Mouse (Mus musculus) intestine, postnatal 0 days (tissue): Measurements from ENCODE around the gene Dync1h1. TPM values are rescaled to one million over a fixed set of nuclear protein-coding genes. Genes with fewer than 3 reads are reported as not detected.

ENCODE experiments used
- ATAC-seq: fragments of 200-750 bp; cut with Nextera tagmentation; 2 replicates; pipeline ENCODE4 v1.8.0; 2017; ENCODE audit warnings: mild to moderate bottlenecking, moderate TSS enrichment, moderate library complexity
- H3K27ac ChIP-seq: fragments of 300-500 bp; sonication (generic); 2 replicates; pipeline ENCODE4 v1.5.1; 2014; ENCODE audit warnings: mild to moderate bottlenecking, low read depth, low read length, moderate library complexity
- H3K27me3 ChIP-seq: fragments of 300-500 bp; sonication (generic); replicated peaks from 2 replicates; pipeline ENCODE4 v1.6.1; 2014; ENCODE audit warnings: low read length, mixed read lengths; ENCODE audit not compliant: control insufficient read depth, insufficient read depth
- H3K36me3 ChIP-seq: fragments of 300-500 bp; sonication (generic); 2 replicates; pipeline ENCODE4 v1.6.1; 2014; ENCODE audit warnings: mild to moderate bottlenecking, moderate library complexity; ENCODE audit not compliant: control insufficient read depth, insufficient read depth
- H3K4me1 ChIP-seq: fragments of 300-500 bp; sonication (generic); replicated peaks from 2 replicates; pipeline ENCODE4 v1.6.1; 2014; ENCODE audit warnings: antibody characterized with exemption, low read length, mixed read lengths; ENCODE audit not compliant: control insufficient read depth, insufficient read depth
- H3K4me2 ChIP-seq: fragments of 300-500 bp; sonication (generic); replicated peaks from 2 replicates; pipeline ENCODE4 v1.6.1; 2014; ENCODE audit warnings: low read depth, mild to moderate bottlenecking, moderate library complexity
- H3K4me3 ChIP-seq: fragments of 300-500 bp; sonication (generic); 2 replicates; pipeline ENCODE4 v1.5.1; 2014; ENCODE audit warnings: low read depth, low read length
- H3K9ac ChIP-seq: fragments of 300-500 bp; sonication (generic); 2 replicates; pipeline ENCODE4 v1.6.1; 2014; ENCODE audit warnings: mild to moderate bottlenecking, low read depth, low read length
- H3K9me3 ChIP-seq: fragments of 300-500 bp; sonication (generic); 2 replicates; pipeline ENCODE4 v1.6.1; 2016; ENCODE audit warnings: mixed run types; ENCODE audit not compliant: control insufficient read depth
- CTCF ChIP-seq: sonication (generic); IDR thresholded peaks from 2 replicates; pipeline ENCODE4 v1.5.1; 2016; ENCODE audit warnings: low read depth, mild to moderate bottlenecking, control low read depth, antibody characterized with exemption, moderate library complexity
- WGBS: fragments of 180-500 bp; shearing (Covaris S2); extraction: QIAGEN DNeasy Blood & Tissue Kit; methylation state at CpG from one replicate; pipeline ENCODE4 v1.1.7; 2014; 5-methylcytosine and 5-hydroxymethylcytosine counted together
- polyA plus RNA-seq: library from polyadenylated mRNA; unstranded; fragments of >200 nt; fragmentation: Nextera tagmentation; extraction: Ambion mirVana; gene quantifications from 2 replicates; pipeline ENCODE4 v1.2.1, GENCODE M21; 2015

Dync1h1 gene
- polyA plus RNA-seq, 1 experiment from 2014 or later, result 19.7 TPM

GRCm38 (mm10) chr12:110575926-110576325 lies 25.3 kb upstream of the Dync1h1 start:
- TF ChIP-seq CTCF, result no peak
- H3K4me3 ChIP-seq, result no peak overlapping the region
- H3K36me3 ChIP-seq, result peaks cover 64% of the 10 kb centered on the region
- no peaks in the 10 kb centered on the region for H3K27me3 ChIP-seq
- H3K27ac ChIP-seq, result no peak overlapping the region
- no peak overlapping the region for H3K4me2 ChIP-seq
- no peak overlapping the region for H3K9ac ChIP-seq
- H3K4me1 ChIP-seq, result no peaks in the 10 kb centered on the region
- WGBS, result 57% methylated on average over 4 of the region's 4 CpGs
- no peak for ATAC-seq
- H3K9me3 ChIP-seq, result no peaks in the 10 kb centered on the region

DNA sequence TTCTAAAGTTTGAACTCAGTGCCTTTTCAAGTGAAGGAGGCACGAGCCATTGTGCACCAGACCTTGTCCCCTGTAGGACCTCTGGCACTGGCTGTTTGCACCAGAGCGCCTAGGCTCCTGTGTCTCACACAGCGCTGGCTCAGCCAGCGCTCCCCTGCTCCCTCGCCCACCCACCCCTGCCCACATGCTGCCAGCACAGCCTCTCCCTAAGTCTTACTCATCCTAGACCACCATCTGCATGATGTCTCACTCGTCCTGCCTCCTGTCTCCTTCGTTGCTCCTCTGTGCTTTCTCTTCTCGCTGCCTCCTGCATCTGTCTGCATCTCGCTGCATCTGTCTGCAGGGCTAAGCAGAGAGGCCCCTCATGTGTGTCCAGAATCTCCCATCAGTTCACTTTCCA lies 22.9 kb upstream of the Dync1h1 start:
- WGBS, result 85% methylated on average over 9 of the region's 9 CpGs
- Histone ChIP-seq H3K27me3 (no peaks in the 10 kb centered on the region), H3K4me1 (no peaks in the 10 kb centered on the region), H3K4me2 (no peak overlapping the region), H3K27ac (no peak overlapping the region), H3K36me3 (peaks cover 45% of the 10 kb centered on the region), H3K9me3 (no peaks in the 10 kb centered on the region), H3K4me3 (no peak overlapping the region), H3K9ac (no peak overlapping the region)
- ATAC-seq, result no peak
- TF ChIP-seq CTCF, result no peak

- no peak overlapping the region for H3K27ac ChIP-seq
- H3K4me1 ChIP-seq, result no peaks in the 10 kb centered on the region; the same call in 1 of the 2 replicates
- no peak overlapping the region for H3K9ac ChIP-seq
- no peak overlapping the region for H3K4me3 ChIP-seq
- H3K27me3 ChIP-seq, result no peaks in the 10 kb centered on the region
- no peak overlapping the region for H3K4me2 ChIP-seq
- no peaks in the 10 kb centered on the region for H3K36me3 ChIP-seq
- H3K9me3 ChIP-seq, result no peaks in the 10 kb centered on the region
- TF ChIP-seq CTCF, result no peak
- no peak for ATAC-seq
- WGBS, result 69% methylated on average over 6 of the region's 6 CpGs
Measured at GRCm38 (mm10) chr12:110588622-110589021, 12.6 kb upstream of the Dync1h1 start.

- H3K27ac ChIP-seq, result peak overlapping the region; percentile 96
- no peak; the same call in none of the 2 replicates for ATAC-seq
- TF ChIP-seq CTCF, result no peak
- H3K9me3 ChIP-seq, result no peaks in the 10 kb centered on the region
- H3K4me1 ChIP-seq, result no peaks in the 10 kb centered on the region; the same call in 1 of the 2 replicates
- peak overlapping the region; percentile 79 for H3K4me3 ChIP-seq
- under 1% methylated on average over 15 of the region's 15 CpGs for WGBS
- H3K4me2 ChIP-seq, result peak overlapping the region; percentile 69
- H3K9ac ChIP-seq, result peak overlapping the region; percentile 94
- H3K27me3 ChIP-seq, result no peaks in the 10 kb centered on the region
- no peaks in the 10 kb centered on the region for H3K36me3 ChIP-seq
Measured at GRCm38 (mm10) chr12:110590804-110591259, 10.4 kb upstream of the Dync1h1 start.

- ATAC-seq, result peak; percentile 97
- under 1% methylated on average over 56 of the region's 56 CpGs for WGBS
Measured at GRCm38 (mm10) chr12:110591260-110591883, 9.9 kb upstream of the Dync1h1 start.

GRCm38 (mm10) chr12:110598527-110598926 lies 2.7 kb upstream of the Dync1h1 start:
- 0 out of 2 replicates have a peak, but pooled peaks cover 5% of the 10 kb centered on the region for H3K4me1 ChIP-seq
- TF ChIP-seq CTCF, result peak; percentile 82
- H3K27me3 ChIP-seq, result no peaks in the 10 kb centered on the region
- no peak overlapping the region for H3K4me2 ChIP-seq
- WGBS, result 11% methylated on average over 7 of the region's 7 CpGs
- no peak for ATAC-seq
- no peaks in the 10 kb centered on the region for H3K36me3 ChIP-seq
- no peaks in the 10 kb centered on the region for H3K9me3 ChIP-seq
- no peak overlapping the region for H3K4me3 ChIP-seq
- no peak overlapping the region for H3K9ac ChIP-seq
- no peak overlapping the region for H3K27ac ChIP-seq

More at GRCm38 (mm10) chr12:110591260-110591883, 9.9 kb upstream of the Dync1h1 start:
- peak overlapping the region; percentile 69 for H3K4me2 ChIP-seq
- no peaks in the 10 kb centered on the region for H3K9me3 ChIP-seq
- H3K4me3 ChIP-seq, result peak overlapping the region; percentile 79
- peak overlapping the region; percentile 94 for H3K9ac ChIP-seq
- peak overlapping the region; percentile 96 for H3K27ac ChIP-seq
- no peaks in the 10 kb centered on the region; the same call in 1 of the 2 replicates for H3K4me1 ChIP-seq
- peak; percentile 13; the same call in 1 of the 2 replicates for TF ChIP-seq CTCF
- no peaks in the 10 kb centered on the region for H3K27me3 ChIP-seq
- H3K36me3 ChIP-seq, result no peaks in the 10 kb centered on the region
